Mouse (Mus musculus) kidney, adult 11 months (tissue): ENCODE data around the gene Gramd4.
A peak's percentile ranks its signal among the peaks of the same experiment; 100 is the strongest.

ENCODE experiments used
- DNase-seq: peaks from one replicate; pipeline ENCODE4 v3.0.0; 2022

Gene Gramd4

DNA sequence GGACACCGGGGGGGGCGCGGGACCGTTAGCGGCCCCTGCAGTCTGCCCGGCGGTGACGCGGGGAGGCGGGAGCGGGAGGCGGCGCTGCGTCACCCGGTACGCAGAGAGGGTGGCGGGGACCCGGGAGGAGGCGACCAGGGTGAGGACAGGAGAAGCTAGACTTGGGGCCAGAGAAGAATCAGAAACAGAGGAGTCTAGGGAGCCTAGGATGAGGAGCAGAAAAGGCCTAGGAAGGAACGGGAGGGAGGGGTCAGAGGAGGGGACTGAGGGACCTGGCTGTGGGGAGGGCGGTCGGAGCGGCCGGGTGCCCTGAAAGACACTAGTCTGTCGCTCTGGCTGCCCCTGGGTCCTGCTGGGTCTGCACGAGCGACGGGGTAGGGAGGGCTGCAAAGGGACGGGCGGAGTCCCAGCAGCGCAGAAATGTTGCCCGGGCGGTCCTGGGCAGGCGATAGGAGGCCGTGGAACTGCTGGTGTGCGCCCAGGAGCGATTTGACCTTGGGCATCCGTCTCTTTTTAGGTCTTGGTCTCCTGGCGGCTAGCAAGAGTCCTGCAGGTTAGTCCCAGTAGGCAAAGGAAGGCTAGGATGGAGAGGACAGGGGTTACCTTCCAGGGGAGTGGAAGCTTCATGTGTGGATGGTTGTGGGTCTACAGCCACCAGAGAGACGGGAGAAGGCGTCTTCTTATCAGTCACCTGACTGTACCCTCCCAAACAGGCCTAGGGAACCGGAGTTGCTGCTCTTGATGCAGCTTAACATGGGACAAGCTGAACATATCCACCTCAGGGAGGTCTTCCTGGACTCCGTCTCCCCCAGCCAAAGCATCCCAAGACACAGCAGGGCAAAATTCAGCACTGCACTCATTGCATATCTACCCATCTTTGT is 128.4 kb downstream of the Gramd4 start, which contains the start of gene Cerk:
TSS of gene Cerk (minus strand) at position 453 of the 881 bp plus-strand sequence.
- DNase-seq = peak; percentile 73

DNA sequence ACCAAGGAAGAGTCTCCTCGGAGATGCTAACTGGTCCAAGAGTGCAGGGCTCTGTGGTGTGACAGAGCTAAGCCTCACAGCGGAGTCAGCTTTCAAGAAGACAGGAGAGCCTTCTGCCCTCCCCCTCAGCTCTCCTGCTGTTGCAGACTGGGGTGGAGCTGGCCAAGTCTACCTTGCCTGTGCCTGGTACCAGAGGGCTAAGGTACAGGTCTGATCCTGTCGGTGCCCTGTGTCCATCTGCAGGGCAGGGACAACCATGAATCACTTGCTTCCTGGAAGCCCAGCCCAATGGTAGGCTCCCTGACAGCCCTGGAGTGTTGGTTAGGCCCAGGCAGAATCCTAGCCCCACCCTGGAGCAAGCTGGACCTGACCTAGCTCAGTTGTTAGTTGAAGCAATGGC is 129.2 kb downstream of the Gramd4 start:
- DNase-seq = peak; percentile 63
